Mouse (Mus musculus): Measurements from ENCODE around the gene Adgrb2. TPM values are rescaled to one million over a fixed set of nuclear protein-coding genes. Genes with fewer than 3 reads are reported as not detected.

Gene Adgrb2
- total RNA-seq, 2 experiments from 2014 or later = not detected

DNA sequence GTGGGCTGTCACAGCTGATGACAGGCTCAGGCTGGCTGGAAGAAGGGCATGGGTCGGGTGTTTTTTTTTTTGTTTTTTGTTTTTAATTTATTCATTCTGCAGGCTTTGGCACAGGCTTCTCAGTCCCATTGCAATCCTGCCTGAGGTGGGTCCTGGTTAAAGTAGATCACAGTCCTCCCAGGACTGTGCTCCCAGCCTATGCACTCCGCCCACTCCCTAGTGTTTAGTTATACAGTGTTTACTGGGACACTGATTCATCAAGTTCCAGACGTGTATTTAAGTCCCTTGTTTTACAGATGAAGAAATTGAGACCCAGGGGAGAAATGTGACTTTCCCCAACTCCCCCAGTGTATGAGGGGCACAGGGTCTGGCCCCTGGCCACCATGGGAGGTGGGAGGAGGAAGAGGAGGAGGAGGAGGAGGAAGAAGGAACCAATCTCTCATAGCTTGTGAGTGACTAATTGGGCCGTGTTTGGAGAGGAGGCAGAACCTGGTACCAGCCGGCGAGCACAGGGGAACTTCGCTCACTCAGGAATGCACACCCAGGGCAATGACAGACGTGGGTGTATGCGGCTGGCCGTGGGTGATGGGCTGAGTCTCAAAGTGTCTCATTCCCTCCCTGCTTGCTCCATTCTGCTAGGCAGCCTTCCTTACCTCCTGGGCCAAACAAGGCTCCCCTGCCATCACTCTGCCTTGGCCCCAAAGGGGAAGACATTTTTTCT lies 39.0 kb downstream of the Adgrb2 start:
- no peak for ATAC-seq (replicated peaks; ENCODE audit: low FRiP score, poor library complexity, severe bottlenecking)

DNA sequence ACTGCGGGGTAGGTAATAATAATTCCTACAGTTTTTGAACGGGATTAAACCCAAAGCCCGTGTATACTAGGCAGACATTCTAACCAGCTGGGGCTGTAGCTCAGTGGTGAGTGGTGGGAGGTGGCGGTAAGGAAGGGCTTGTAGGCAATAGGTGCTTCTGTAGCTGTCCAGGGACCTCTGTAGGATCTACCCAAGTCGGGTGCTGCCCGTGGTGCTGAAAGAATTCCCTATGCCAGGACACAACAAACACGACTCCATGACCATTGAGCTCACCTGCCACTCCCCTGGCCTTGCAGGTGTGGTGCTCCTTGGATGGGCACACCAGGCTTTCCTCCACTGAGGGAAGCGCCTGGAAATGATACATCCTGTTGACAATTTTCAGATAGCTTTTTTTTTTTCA lies 40.9 kb downstream of the Adgrb2 start:
- ATAC-seq (replicated peaks; ENCODE audit: low FRiP score, poor library complexity, severe bottlenecking) = no peak

DNA sequence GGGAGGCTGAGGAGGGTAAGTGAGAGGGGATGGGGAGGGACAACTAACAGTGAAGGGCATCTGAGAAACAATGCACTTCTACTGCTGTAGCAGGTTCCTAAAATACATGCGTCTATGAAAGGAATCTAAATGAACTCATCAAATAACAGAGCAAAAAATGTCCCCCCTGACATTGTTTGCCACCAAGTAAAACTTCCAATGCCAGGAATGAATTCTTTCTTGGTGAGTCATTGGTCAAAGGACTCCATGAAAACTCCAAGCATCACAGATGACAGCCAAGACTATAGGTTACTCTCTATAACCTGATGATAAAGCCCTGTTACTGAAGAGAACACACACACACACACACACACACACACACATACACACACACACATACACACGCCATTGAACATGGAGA lies 46.5 kb downstream of the Adgrb2 start:
- no peak for ATAC-seq (replicated peaks; ENCODE audit: low FRiP score, poor library complexity, severe bottlenecking)

DNA sequence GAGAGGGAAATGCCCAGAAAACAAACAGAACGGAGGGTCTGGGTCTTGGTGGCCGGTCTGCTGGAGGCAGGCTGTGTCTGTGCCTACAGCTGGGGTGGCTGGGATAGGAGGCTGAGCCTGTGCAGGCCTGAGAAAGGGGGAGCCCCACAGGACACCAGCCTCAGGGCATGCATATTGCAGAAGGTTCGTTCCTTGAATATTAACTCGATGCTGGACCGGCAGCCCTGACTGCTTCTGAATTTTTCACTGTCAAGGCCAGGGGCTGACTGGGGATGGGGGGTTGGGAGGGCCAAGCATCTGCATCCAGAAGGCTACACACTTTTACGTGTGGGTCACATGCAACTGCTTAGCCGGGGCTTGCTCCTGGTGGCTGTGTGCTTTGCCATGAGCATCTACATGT lies 48.8 kb downstream of the Adgrb2 start:
- ATAC-seq (replicated peaks; ENCODE audit: low FRiP score, poor library complexity, severe bottlenecking) = no peak

DNA sequence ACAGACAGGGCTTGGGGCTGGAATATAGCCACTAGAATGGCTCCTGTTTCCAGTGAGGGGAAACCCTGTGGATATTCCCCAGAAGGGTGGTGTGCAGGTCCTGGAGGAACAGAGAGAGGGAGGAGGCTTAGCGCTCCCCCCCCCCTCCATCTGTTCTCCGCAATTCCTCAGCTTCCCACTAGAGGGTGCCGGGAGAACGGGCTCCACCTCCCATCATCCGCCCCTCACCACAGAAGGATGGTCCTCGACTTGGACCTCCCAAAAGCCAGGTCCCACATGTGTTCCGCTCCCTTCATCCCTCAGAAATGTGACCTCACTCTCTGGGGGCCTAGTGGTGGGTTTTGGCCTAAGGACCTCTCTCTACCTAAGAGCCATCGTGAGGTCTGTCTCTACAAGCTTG lies 51.4 kb downstream of the Adgrb2 start:
- ATAC-seq (replicated peaks; ENCODE audit: low FRiP score, poor library complexity, severe bottlenecking) = no peak

DNA sequence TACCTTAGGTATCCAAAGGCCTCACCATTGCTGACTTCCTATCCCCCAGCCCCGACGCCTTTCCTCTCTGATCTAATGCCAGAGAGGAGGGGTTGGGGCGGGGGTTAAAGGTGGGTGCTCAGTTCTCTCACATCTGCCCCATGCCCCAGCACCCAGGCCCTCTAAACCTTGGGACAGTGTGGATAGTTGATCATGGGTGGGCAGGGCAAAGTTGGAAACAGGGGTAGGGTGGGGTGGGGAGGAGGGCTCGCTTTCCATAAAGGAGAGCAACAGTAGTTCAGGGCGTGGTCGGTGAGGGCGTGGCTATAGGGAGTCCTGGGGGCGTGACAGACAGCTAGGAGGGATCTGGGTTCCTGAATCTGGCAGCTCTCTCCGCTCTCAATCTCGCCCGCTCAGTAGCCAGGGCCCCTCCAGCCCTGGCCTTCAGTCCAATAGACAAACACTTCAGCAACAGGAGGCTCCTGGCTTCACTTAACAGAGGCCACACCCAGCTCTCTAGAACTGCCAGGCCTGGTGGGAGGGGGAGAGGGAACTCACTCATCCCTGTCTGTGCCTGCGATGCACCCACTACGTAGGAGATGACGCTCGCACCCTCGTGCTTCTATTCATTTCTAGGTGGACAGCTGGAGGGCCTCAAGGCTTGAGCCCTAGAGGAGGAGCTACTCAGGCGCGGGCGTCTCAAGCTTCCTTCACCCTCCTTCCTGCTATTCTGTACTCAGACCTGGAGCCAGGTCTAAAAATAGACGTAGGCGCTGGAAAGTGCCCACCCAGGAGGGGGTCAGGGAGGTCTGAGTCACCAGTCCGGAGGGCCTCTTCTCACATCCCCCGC lies 52.1 kb downstream of the Adgrb2 start:
- ATAC-seq (replicated peaks; ENCODE audit: low FRiP score, poor library complexity, severe bottlenecking) = no peak

DNA sequence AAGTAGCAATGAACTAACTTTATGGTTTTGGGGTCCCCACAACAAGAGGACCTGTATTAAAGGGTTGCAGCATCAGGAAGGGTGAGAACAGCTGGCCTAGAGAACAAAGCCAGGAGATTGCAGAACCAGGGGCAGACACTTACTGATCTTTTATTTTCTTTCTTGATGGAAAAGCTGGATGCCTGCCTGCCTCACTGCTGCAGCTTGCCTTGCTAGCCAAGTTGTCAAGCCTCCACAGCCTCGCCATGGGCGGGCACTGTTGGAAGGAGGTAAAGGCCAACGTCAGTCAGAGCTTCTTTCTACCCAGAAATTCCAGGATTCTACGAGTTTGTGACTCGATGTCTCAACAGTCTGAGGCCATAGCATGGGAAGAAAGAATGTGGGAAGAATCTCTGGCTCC lies 54.7 kb downstream of the Adgrb2 start:
- no peak for ATAC-seq (replicated peaks; ENCODE audit: low FRiP score, poor library complexity, severe bottlenecking)

DNA sequence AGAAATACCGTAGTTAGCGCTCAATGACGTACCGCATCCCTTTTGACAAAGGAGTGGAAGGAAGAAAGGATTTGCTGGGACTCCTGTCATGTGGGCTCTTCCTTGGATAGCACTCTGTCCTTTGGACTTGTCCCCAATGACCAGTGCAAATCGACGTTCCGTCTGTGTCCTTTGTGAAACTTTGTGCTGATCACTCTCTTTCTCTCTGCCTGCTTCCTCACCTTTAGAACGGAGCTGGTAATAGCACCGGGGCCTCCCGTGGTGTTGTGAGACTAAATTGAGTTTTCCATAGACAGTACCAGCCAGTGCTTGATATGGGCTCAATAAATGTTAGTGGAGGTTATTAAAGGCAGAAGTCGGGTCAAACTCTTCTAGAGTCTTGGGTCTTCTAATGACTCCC lies 56.4 kb downstream of the Adgrb2 start:
- ATAC-seq (replicated peaks; ENCODE audit: low FRiP score, poor library complexity, severe bottlenecking) = no peak

DNA sequence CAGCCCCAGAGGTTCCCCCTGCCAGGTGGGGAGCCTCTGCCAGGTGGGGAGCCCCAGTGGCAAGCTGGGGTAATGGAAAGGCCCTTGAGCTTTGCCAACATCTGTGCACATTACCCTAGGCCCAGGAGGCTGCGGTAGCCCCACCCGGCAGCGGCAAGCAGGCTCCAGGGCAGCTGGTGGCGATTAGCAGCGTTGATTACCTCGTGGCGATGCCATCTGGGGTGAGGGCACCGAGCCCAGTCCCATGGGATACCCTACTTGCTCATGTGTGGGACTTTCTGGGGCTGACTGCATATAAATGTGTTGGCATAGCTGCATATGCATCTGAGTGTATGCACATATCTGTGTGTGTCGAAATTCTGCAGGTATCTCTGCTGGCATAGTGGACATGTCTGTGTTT lies 59.5 kb downstream of the Adgrb2 start:
- no peak for ATAC-seq (replicated peaks; ENCODE audit: low FRiP score, poor library complexity, severe bottlenecking)

DNA sequence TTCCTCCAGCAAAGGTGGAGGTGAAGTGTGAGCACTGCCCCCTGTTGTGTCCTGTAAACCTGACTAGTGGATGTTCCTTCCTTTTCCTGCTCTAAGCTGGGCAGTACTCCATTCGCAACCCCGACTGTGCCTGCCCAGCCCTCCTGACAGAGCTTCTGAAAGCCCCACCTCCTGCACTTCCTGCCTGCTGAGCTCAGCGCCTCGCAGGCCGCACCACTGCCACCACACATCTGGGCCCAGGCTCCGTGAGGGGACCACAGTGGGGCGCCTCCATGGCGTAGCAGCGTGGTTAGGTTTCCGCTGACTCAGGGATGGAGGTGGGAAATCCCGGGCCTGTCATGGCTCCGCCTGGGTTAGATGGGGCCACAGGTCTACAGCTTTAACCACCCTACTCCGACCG lies 60.9 kb downstream of the Adgrb2 start:
- no peak for ATAC-seq (replicated peaks; ENCODE audit: low FRiP score, poor library complexity, severe bottlenecking)

DNA sequence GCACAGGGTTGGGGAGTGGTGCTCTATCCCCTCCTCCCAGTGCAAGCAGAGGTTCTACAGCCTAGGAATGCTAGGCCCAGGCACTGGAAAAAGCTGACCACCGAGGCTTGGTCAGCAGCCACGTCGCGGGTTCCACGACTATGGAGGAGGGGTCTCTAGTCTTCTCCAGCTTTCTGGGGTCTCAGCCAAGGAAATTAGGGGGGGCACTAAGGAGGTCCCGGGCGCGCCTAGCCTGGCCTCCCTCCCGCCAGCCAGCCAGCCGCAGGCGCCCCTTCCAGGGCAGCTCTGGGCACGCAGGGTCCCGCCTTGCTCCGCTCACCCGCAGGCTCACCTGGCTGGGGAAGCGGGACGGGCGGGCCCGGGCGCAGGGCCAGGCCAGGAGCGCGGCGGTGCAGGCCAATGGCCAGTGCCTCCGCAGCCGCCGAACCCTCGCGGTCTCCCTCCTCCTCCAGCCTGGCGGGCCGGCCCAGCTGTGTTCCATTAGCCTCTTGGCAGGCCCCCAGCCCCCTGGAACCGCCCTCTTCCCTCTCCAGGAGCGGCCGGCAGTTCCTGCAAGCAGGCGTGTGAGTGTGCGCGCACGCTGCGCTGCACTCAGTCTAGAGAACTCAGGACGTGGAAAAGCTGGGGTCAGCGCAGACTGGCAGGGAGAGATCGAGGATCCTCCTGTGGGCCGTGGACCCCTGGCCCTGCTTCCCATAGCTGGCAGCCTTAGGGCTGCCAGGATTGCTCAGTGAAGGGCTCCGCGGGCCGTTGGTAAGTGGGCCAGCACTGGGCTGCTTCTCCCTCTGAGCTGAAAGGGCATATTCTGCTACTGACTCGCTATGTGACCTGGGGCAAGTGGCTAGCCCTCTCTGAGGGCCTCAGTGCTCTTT lies 62.9 kb downstream of the Adgrb2 start, which contains the start of gene Col16a1:
Gene Col16a1, plus strand, starts transcription at position 510 of the 872 bp plus-strand sequence.
- no peak for ATAC-seq (replicated peaks; ENCODE audit: low FRiP score, poor library complexity, severe bottlenecking)

DNA sequence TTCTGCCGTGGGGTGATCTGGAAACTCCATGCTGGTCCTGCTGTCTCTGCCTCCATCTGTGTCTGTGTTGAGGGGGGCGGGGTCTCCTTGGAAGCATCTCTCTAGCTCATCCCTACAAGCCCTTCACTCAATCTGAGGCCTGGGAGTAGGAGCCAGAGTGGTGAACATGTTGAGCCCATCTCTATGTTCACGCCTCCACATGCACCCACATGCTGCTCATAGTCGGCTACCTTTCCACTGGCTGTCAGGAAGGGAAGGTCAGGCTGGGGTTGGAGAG lies 63.5 kb downstream of the Adgrb2 start:
- no peak for ATAC-seq (replicated peaks; ENCODE audit: low FRiP score, poor library complexity, severe bottlenecking)

DNA sequence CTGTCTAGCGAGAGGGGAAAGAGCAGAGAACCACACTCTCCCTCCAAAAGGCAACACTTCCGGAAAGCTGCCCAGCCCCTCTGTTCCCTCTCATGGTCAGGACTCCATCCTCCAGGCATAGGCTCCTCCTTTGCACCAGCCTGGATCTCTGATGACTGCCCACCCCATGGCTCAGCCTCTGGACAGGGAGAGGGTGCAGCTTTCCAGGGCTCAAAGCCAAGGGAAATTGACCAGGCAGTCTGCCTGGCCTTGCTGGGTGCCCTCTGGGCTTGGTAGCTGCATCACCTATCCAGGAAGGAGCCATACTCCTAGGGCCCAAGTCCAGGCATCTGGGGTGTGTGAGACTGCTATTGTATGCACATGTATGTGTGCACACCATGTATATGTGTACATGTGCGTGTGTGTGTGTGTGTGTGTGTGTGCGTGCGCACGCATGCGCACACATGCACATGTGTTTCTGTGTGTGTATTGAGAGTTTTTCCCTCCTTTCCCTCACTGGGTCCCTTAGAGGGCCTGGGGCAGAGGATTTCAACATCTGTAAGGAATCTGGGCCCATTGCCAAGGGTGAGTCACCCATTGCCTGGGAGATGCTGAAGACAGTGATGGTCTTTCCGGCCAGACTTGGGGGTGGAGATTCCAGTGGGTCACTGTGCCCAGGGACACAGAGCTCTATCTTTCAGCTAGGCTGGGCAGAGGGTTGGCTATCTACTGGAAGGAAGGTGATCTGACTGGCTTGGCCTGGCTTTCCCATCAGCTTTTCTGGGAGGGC lies 65.6 kb downstream of the Adgrb2 start:
- no peak for ATAC-seq (replicated peaks; ENCODE audit: low FRiP score, poor library complexity, severe bottlenecking)

DNA sequence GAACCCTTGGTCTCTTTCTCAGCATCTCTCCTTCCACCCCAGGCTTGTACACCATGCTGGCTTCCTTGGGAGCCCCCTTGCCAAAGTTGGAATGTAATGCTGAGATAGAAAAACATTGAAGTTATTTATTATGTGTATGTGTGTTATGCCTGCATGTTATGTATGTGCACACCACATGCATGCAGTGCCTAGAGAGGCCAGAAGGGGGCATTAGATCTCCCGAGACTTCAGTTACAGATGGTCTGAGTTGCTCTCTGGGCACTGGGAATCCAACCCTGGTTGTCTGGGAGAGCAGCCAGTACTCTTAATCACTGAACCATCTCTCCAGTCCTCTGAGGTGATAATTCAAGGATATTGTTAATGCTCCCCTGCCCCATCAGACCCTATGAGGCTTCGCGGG lies 67.6 kb downstream of the Adgrb2 start:
- ATAC-seq (replicated peaks; ENCODE audit: low FRiP score, poor library complexity, severe bottlenecking) = no peak

DNA sequence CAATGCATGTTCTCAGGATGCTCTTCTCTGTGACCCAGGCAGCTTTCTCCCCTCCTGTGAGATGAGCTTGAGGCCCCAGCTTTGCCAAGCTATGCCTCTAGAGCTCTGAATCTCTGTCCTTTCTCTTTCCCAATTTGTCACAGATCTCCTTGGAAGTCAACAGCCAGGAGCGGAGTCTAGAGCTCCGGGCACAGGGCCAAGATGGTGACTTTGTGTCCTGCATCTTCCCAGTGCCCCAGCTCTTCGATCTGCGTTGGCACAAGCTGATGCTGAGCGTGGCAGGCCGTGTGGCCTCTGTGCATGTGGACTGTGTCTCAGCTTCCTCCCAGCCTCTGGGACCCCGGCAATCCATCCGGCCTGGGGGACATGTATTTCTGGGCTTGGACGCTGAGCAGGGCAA lies 68.4 kb downstream of the Adgrb2 start:
- no peak for ATAC-seq (replicated peaks; ENCODE audit: low FRiP score, poor library complexity, severe bottlenecking)

DNA sequence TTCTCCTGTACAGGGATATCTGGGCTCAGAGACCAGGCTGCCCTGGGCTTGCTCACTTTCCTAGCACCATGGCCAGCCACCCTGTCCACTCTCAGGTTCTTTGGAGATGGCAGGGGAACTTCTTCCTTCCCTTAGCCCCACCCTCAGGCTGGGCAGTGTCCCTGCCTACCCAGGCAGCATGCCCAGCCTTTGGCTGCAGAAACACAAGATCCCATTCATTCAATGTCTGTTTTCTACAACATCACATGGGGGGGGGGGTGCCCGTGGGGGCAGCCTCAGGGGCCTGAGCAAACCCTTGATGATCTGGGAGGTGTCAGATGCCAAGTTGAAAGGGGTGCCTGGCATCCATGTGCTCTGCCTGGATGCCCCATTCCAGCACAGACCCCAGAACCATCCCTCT lies 70.1 kb downstream of the Adgrb2 start:
- ATAC-seq (replicated peaks; ENCODE audit: low FRiP score, poor library complexity, severe bottlenecking) = no peak

DNA sequence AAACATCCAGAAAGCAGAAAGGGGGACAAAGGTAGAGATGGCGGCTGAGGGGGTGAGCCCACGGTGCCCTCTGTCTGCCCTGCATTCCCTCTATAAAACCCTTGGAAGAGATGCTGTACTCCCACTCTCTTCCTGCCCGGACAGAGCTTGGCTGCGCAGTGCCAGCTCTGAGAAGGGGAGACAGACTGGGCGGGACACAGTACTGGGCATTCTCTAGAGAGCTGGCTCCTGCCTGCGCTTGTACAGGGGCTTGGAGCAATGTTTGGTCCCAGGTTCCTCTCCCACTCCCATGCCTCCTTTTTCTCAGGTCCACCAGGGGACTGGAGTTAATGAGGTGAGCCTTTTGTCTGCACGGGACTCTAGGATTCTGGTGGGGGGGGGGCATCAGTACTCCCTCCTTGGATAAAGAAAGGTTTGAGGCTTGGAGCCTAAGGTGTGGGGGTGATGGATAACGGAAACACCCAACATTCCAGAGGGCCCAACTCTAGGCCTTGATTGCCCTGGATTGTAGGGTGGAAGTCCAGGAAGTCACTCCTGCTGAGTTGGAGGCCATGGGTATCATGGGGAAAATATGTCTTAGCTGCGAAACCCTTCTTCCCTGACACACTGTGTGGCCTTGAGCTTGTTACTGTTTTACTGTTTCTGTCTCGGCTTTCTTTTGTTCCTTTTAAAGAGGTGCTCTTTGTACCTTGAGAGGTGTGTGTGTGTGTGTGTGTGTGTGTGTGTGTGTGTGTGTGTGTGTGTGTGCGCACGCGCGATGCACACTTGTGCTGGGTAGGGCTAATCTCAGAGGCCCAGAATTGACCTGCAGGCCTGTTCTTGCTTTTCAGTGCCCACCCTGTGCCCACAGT lies 70.7 kb downstream of the Adgrb2 start:
- no peak for ATAC-seq (replicated peaks; ENCODE audit: low FRiP score, poor library complexity, severe bottlenecking)

DNA sequence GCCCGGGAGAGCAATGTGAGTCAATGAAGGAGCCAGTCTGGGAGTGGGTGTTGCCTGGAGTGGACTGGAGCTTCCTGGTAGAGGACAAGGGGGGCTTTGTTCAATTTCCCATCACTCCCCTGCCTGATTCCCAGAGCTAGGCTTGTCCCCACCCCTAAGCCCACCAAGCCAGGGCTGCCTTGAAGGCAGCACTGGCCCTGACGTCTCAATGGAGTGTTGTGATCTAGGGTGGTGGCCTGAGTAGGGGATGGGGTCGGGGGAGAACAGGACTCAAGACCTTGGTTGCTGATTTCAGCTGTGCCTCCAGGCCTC lies 71.3 kb downstream of the Adgrb2 start:
- ATAC-seq (replicated peaks; ENCODE audit: low FRiP score, poor library complexity, severe bottlenecking) = no peak

DNA sequence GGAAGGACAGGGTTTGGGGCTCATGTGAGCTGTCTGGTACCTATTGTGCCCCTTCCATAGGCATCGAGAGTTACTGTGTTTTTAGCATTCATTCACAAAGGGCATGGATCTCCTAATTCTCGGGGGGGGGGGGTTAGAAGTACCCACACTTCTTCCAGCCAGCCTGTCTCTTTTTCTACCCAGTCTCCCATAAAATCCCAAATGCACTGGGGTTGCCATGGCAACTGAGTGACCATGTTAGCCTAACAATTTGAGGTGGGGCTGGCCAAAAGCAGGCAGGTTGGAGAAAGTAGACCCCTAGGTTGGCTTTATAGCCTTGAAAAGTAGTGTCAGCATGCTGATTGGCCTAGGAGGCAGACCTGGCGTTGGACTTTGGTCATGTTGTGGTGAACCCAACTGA lies 71.8 kb downstream of the Adgrb2 start:
- ATAC-seq (replicated peaks; ENCODE audit: low FRiP score, poor library complexity, severe bottlenecking) = no peak
